In the genomic region with DNA sequence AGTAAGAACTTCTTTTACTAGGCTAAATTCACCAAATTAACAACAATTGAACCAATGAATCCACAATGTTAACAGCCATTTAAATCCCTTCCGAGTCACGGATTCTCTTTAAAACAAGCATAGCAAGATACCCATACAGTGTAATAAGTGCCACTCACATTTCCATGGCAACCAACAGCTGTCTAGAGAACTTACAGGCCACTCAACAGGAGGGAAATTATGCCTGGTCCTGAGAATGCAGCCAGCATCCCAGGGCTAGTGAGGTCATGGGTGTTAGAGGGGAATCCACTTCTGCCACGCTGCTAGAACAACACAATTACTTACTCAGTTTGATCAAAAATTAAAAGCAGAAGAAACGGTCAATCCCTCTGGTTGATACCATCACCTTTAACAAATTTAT, we compare ENCODE assay signal across 16 mouse cellular contexts.
DNase-seq lines count a peak whose midpoint lies in the region; ATAC-seq and TF ChIP-seq lines count a peak whose summit lies in the region.
"Had no signal": no experiment of that assay in that cellular context is flagged by ENCODE, and none has a peak within 500 bp of the region (broad histone marks: within the 10 kb centered on the region; RNA-seq: fewer than 3 reads in every experiment).

No protein-coding gene starts in this region.

- no peak overlapping the region for H3K4me2 ChIP-seq in forebrain, embryonic 15.5 days (replicated peaks)
- H3K4me2 ChIP-seq in limb, embryonic 13.5 days (replicated peaks), result no peak overlapping the region
- H3K4me2 ChIP-seq in neural tube, embryonic 12.5 days (replicated peaks), result no peak overlapping the region
- H3K4me2 ChIP-seq: embryonic facial prominence, embryonic 13.5 days; heart, embryonic 11.5 days; liver, embryonic 13.5 days had no signal

- WGBS in forebrain, embryonic 15.5 days, result 12% methylated on average over 4 of the region's 4 CpGs
- 41% methylated on average over 4 of the region's 4 CpGs for WGBS in limb, embryonic 13.5 days
- 10% methylated on average over 4 of the region's 4 CpGs for WGBS in neural tube, embryonic 12.5 days

- no peaks in the 10 kb centered on the region for H3K9me3 ChIP-seq in forebrain, embryonic 15.5 days
- no peaks in the 10 kb centered on the region for H3K9me3 ChIP-seq in limb, embryonic 13.5 days
- H3K9me3 ChIP-seq in neural tube, embryonic 12.5 days, result no peaks in the 10 kb centered on the region
- H3K9me3 ChIP-seq: embryonic facial prominence, embryonic 13.5 days; liver, embryonic 13.5 days had no signal

- no peaks in the 10 kb centered on the region for H3K27me3 ChIP-seq in forebrain, embryonic 15.5 days
- no peaks in the 10 kb centered on the region for H3K27me3 ChIP-seq in limb, embryonic 13.5 days
- H3K27me3 ChIP-seq in neural tube, embryonic 12.5 days (replicated peaks), result no peaks in the 10 kb centered on the region
- H3K27me3 ChIP-seq: embryonic facial prominence, embryonic 13.5 days; liver, embryonic 13.5 days had no signal

- no peak overlapping the region for H3K9ac ChIP-seq in forebrain, embryonic 15.5 days (replicated peaks)
- H3K9ac ChIP-seq in limb, embryonic 13.5 days, result no peak overlapping the region
- no peak overlapping the region for H3K9ac ChIP-seq in neural tube, embryonic 12.5 days
- H3K9ac ChIP-seq: embryonic facial prominence, embryonic 13.5 days; liver, embryonic 13.5 days had no signal

- intact Hi-C loops in left cerebral cortex, adult 2 months (cut with DNase I), result no loop called here

- no peak overlapping the region for H3K27ac ChIP-seq in forebrain, embryonic 15.5 days (replicated peaks)
- no peak overlapping the region for H3K27ac ChIP-seq in limb, embryonic 13.5 days
- H3K27ac ChIP-seq in neural tube, embryonic 12.5 days, result no peak overlapping the region
- no peak overlapping the region for H3K27ac ChIP-seq in left cerebral cortex, adult 2 months
- H3K27ac ChIP-seq: embryonic facial prominence, embryonic 13.5 days; liver, embryonic 13.5 days; stomach, postnatal 0 days had no signal

- H3K36me3 ChIP-seq in forebrain, embryonic 15.5 days, result no peaks in the 10 kb centered on the region
- H3K36me3 ChIP-seq in limb, embryonic 13.5 days, result no peaks in the 10 kb centered on the region
- H3K36me3 ChIP-seq in neural tube, embryonic 12.5 days, result no peaks in the 10 kb centered on the region
- H3K36me3 ChIP-seq: embryonic facial prominence, embryonic 13.5 days; liver, embryonic 13.5 days had no signal

- DNase-seq in embryo, embryonic 11.5 days (ENCODE audit: low read depth, low spot score), result peak; percentile 26
- DNase-seq in left cerebral cortex, adult 2 months (ENCODE audit: extremely low spot score in 1 of 2, low spot score in 2 of 2), result no peak
- no peak for DNase-seq in T-cell, adult 2 months (ENCODE audit: low spot score)
- DNase-seq in right cerebral cortex, adult 2 months (ENCODE audit: low spot score in 2 of 2), result no peak
- DNase-seq: adrenal gland, postnatal 36 days; cerebellum, adult 11-12 months; kidney, postnatal 14 days; liver, embryonic 13.5 days; lung, postnatal 14 days had no signal

- ATAC-seq in forebrain, embryonic 15.5 days (replicated peaks), result peak; percentile 59; the same call in 1 of the 2 replicates
- ATAC-seq in limb, embryonic 13.5 days (ENCODE audit: low FRiP score, low read depth), result peak; percentile 66; the same call in 1 of the 2 replicates
- ATAC-seq in neural tube, embryonic 12.5 days (ENCODE audit: low FRiP score, low read depth), result peak; percentile 94
- no peak for ATAC-seq in megakaryocyte, adult 5-6 weeks (ENCODE audit: poor library complexity, severe bottlenecking)

- TF ChIP-seq CTCF in left cerebral cortex, adult 2 months (IDR thresholded peaks at IDR 0.05), result no peak

- H3K4me3 ChIP-seq in forebrain, embryonic 15.5 days, result no peak overlapping the region
- H3K4me3 ChIP-seq in limb, embryonic 13.5 days, result no peak overlapping the region
- no peak overlapping the region for H3K4me3 ChIP-seq in neural tube, embryonic 12.5 days
- no peak overlapping the region for H3K4me3 ChIP-seq in left cerebral cortex, adult 2 months
- H3K4me3 ChIP-seq: embryonic facial prominence, embryonic 13.5 days; liver, embryonic 13.5 days had no signal

- H3K4me1 ChIP-seq in forebrain, embryonic 15.5 days, result peaks cover 10% of the 10 kb centered on the region
- H3K4me1 ChIP-seq in limb, embryonic 13.5 days, result 0 out of 2 replicates have a peak, but pooled peaks cover 6% of the 10 kb centered on the region
- peaks cover 8% of the 10 kb centered on the region; the same call in 1 of the 2 replicates for H3K4me1 ChIP-seq in neural tube, embryonic 12.5 days
- H3K4me1 ChIP-seq: liver, embryonic 13.5 days had no signal
